Mouse (Mus musculus): ENCODE data around the gene Cdc42ep4.
A peak's percentile ranks its signal among the peaks of the same experiment; 100 is the strongest.

Cdc42ep4 gene

DNA sequence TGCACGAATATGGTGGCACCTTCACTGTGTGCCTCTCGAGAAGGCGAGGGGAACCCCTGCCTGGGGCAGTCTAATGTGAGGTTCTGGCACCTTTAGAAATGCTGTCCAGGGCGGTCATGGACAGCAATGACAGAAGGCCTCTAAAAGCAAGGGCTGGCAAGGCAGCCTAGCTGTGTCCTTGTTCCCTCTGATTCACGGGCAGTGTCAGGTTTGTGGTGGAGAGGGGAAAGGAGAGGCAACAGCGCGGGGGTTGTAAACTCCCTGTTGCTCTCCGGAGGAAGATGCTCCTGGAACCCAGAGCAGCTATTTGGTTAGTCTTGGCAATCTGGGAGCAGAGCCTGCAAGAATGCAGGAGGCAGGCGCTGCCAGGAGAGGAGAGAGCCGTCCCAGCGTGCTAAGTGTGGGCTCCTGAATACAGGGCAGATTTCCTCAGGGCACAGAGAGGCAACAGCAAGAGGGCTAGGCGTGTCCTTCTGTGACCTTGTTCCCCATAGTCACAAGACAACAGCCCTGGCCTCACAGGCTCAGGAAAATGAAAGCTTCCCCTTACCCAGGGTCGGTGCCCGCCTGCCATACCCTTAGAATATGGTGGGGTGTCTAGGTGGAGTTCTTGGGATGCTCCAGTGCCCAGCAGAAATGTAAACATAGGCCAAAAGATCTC is 25.3 kb upstream of the Cdc42ep4 start:
- no peak for DNase-seq

DNA sequence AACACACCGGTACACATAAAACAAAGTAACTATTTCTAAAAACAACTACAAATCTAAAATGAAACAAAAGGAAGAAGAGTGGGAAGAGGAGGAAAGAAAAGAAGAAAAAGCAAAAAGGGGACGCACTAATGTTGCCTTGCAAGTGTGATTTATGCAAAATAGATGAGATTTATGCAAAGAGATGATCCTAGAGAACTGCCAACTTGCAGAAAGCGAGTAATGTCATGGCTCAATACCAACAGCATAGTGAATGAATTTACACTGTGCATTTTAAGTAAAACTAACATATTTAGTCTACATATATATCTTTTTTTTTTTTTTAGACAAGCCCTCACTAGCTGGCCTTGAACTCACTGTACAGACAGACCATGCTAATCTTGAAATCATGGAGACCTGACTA is 23.1 kb upstream of the Cdc42ep4 start:
- no peak for DNase-seq

DNA sequence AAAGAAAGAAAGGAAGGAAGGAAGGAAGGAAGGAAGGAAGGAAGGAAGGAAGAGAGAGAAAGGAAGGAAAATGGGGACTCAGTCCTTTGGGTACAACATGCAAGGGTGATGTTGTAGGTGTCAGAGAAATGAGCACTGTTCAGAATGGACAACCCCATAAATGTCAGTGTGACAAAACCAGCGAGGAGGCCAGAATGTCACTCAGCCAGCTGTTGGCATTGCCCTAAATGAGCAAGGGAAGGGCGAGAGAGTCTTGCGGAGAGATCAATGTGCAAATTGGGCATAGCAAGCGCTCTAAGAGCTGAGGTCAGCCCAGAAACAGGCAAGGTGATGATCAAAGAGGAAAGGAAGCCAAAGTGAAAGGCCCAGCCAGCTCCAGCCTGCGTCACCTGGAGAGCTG is 21.5 kb upstream of the Cdc42ep4 start:
- DNase-seq, result no peak

DNA sequence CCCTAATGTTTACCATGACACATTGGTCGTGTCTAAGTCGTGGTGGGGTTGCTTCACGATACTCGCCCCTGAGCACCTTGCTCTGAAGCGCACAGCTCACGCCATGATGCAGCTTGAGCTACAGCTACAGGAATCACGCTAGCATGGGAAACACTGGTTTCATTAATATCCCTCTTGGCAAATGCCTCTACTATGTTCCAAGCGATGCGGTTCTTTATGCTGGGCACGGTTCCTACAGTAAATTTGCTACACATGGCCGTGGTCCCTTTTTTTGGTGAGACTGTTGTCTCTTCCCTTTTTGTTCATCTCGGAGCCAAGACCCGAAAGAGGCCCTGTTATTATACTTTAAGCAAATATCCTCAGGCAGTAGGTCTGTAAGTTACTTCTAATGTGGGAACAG is 19.5 kb upstream of the Cdc42ep4 start:
- DNase-seq, result no peak

DNA sequence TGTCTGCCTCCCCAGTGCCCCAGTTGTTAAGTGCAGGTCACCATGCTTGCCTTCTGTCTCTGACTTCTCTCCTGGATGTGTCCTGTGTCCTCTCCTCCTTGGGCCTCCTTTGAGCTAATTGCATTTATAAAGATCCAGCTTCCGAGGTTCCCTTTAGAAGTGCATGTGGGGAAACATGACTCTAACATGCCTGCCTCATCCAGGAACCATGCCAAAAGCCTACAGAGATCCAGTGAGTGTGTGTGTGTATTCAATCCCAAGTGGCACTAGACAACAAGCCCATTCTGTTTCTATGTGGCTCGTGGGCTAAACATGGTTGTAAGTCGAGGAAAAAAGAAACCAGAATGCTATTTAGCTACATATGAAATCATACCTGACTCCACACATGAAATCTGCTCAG is 16.7 kb upstream of the Cdc42ep4 start:
- DNase-seq, result no peak

DNA sequence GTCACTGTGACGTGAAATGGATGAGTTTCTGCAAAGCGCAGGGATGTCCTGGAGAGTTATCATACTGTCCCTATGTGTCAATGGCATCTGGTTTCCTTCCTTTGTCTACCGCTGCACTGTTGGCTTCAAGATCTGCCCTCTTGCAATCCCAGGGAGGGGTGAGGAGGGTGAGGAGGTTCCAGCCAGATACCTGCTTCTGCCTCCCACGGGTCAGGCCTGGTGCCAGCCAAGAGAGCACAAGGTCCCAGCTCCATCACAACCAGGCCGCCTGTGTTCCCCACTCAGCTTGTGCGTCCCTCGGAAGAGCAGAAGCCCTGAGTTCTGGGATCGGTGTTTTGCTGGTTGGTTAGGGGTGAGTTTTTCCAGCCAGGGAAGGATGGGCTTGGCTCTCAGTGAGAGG is 15.6 kb upstream of the Cdc42ep4 start:
- DNase-seq, result no peak

DNA sequence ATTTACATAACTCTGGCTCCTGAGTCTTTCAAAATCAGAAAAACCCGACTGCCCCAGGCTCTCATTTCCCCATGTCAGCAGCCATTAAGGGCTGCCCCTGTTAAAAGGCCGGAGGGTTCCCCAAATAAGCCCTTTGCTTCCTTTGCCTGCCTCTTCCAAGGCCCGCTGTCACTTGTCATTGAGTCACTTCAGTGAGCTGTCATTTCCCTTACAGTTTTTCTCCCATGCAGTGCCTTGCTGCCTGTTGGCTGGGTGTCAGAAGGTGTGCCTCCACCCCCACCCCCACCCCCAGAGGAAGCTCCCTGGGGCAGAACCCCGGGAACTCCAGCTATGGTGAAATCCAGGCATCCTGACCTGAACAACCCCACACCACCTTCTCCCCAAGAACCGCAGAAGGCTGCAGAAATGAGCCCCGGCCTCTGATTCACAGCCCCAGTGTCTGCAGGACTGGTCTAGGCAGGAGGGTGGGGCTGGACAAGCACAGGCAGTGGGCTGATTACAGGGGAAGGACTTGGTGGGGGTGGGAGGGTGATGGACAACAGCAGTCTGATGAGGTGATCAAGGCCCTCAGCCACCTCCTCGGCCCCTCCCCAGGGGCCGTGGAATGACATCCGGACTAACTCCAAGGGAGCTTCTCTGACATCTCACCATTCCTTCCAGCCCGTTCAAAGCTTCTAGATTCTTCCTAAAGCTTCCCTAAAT is 14.8 kb upstream of the Cdc42ep4 start:
- no peak for DNase-seq

DNA sequence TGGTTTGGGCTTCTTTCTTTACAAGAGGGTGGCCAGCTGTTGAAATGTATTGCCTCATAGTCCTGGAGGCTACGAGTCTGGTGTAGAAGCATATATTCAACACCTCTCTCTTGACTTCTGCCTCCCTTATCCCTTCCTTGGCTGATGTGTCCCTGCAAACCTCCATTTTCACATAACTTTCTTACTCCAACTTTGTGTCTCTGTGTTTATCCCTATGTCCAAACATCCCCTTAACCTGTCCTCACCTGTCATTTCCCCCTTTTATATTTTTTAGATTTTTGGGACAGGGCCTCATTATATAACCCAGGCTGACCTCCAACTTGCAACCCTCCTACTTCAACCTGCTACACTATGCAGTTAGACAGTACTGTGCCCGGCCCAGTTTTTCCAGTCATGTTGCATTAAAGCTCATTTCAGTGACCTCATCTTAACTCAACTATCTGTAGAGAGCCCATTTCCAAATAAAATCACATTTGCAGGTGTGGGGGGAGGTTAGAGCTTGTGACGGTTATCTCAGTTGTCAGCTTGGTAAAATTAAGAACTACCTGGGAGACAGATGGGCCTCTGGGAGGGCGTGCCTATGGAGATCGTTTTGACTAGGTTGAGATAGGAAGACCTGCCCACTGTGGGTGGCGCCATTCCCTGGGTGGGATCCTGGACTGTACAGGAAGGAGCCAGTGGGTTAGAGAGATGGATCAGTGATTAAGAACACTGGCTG is 12.6 kb upstream of the Cdc42ep4 start:
- DNase-seq, result no peak

DNA sequence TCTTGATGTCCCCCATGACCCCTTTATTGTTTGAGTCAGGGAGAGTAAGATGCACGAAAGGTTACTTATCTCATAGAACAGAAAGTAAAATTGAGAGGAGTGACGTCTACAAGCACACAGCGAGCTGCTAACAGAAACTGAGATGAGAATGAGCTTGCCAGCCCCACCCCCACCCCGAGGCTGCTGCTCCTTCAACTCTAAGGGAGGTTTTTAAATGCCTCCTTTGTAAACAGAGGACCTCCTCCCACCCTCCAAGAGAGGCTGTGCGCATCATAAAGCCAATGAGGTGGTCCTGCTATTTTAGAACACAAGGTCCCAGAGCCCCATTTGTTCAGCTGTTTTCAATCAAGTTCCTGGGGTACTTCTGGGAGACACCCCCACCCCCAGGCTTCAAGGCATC is 11.8 kb upstream of the Cdc42ep4 start:
- no peak for DNase-seq

DNA sequence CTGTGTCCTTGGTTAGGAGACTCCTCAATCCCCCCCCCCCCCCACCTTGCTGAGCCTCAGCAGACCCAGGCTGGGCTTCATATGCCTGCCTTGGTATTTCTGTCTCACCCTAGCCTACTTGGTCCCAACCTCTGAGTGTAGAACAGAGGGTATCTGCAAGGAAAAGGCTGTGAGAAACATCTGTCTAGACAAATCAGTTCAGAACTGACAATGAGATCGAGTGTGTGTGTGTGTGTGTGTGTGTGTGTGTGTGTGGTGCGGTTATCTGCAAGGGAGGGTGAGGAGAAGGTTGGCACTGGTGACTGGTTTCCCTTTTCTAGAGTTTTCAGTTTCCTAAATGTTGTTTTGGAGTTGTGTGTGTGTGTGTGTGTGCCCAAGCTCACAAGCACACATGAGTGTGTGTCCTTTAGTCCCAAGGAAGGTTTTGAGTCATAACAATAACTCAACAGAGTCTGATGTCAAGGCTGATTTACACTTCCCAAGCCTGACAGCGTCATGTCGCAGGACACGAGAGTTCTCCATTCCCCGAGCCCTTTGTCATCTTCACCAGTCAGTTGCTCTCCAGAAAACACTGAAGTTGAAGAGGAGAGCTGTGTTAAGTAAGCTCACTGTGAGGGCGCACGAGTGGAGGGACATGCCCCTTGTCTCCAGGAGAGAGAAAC is 10.6 kb upstream of the Cdc42ep4 start:
- DNase-seq, result no peak

DNA sequence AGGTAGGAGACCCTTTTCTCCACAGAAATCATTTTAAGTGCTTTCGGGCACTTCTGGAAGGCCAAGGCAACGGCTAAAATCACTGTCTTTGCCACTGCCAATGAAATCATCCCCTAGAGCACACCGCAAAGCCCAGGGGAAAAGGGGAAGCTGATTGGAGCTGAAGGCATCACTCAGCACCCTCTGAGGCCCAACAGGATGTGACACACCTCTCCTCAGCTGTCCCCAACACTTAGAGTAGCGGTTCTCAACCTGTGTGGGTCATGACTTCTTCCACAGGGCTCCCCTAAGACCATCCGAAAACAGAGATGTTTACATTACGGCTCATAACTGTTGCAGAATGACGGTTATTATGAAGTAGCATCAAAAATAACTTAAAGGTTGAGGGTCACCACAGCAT is 10.0 kb upstream of the Cdc42ep4 start:
- no peak for DNase-seq

DNA sequence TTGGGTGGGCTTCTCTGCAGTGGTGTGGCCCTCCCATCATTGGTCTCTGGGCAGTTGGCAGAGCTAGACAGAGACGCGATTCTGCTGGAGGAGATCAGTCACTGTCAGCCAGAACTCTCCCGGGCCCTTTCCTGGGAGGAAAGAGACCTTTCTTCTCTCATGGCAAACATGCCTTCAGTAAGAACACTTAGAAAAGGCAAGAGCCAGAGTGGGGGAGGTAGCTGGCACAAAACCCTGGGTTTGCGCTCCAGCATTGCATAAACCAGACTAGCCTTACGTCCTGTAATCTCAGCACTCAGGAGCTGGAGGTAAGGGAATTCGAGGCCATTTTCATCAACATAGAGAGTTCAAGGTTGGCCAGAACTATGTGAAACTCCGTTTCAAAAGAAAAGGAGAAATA is 8.8 kb upstream of the Cdc42ep4 start:
- no peak for DNase-seq

DNA sequence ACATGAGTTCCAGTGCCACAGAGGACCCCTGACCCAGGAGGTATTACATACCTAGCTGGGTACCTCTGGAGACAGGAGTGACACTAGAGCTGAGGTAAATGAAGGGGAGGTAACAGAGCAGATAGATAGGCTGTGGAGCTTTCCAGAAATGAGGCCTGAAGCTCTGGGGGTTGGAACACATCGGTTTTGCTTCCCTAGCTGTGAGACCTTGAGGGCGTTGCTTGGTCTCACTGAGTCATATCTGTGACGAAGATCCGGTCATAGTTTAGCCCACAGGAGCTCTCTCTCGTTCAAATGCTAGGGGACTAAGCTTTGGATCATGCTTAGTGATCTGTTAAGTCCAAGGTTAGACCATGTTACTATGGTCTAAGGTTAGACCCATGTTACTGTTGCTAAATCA is 7.2 kb upstream of the Cdc42ep4 start:
- no peak for DNase-seq

DNA sequence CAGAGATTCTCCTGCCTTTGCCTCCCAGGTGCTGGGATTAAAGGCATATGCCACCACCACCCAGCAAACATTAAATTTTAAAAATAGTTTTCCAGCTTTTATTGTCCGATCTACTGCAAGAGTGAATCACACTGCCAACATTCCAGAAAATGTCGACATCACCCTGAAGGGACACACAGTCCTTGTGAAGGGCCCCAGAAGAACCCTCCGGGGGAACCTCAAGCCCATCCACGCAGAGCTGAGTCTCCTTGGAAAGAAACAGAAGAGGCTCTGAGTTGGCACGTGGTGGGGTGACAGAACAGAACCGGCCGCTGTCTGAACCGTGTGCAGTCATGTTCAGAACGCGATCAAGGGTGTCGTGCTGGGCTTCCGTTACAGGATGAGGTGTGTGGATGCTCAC is 4.9 kb upstream of the Cdc42ep4 start:
- DNase-seq, result no peak

DNA sequence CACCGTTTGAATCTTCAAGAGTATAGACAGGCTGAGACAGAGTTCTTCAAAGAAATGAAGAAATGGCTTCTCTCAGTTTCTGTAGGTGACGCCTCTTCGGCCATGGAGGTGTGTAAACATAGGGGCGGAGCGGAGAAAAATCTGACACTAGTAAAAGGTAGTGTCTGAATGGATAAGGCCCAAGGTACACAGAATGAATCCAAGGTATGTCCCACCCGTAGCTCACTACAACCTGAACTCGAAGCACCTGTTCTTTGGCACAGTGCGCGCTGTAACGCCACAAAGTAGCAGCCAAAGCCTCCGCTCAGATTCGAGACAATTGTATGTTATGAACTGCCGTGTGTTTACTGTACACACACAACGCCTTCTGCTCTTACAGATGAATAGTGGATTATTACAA is 4.2 kb upstream of the Cdc42ep4 start:
- DNase-seq, result no peak

DNA sequence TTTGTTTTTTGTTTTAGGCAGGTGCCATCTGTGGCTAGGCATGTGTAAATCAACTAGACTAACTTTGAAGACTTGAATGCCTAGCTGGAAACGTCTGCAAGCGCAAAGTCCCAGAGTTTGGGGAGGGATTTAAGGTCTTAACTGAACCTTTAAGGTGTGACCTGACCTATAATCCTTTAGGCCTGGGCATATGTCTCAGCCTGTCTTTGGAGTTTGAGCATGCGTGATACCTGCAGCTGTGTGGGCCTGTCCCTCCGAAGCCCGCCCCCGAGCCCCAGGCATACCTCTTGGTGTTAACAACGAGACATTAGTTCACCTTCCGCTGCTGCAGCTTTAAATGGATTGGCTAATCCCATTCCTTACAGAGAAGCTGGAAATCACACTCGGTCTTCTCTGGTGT is 3.2 kb upstream of the Cdc42ep4 start:
- no peak for DNase-seq

DNA sequence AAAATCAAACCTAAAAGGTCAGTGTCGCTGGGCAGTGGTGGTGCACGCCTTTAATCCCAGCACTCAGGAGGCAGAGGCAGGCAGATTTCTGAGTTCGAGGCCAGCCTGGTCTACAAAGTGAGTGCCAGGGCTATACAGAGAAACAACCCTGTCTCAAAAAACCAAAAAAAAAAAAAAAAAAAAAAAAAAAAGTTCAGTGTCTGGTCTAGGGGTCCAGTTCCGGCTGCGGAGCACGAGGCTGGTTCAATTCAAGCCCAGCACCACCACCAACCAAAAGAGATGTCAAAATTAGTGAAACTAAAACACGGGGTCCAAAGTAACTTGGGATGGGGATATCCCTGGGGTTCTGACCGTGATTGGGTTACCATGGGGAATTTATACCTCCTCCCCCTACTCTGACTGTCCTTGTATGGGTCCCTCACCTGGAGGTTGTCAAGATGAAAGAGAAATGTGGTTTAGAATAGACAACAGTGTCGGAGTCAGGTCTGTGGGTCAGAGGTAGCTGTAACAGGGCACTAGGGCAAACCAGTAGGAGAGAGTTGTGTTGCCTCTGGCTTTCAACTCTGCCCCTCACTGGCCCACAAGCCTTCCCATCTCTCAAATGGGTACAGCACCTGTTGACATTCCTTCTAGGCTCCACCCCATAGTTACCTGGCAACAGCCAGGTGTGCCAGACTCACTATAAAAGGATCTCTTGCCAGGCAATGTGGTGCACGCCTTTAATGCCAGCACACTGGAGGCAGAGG is 1.2 kb upstream of the Cdc42ep4 start:
- DNase-seq, result no peak

DNA sequence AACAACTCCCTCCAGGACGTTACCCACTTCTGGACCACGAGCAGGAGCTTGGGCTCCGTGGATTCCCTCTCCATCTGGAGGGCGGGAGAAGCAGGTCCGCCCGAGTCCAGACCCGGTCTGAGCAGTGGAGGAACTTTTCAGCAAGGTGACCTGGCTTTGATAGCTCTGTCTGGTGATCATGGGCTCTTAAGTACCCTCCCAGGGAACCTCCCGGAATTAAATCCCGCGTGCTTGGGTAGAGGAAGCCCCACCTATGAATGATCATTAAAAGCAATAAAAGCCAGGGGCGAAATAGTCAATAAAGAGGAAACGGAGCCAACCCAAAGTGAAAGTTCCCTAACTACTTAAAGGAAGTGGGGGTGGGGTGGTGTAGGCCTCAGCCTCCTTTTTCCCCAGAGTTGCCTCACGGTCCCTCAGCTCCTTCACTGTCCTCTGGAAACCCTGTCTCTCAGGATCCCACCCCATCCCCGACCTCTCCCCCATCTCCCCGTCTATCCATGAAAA is 529 bp upstream of the Cdc42ep4 start:
- DNase-seq, result no peak

DNA sequence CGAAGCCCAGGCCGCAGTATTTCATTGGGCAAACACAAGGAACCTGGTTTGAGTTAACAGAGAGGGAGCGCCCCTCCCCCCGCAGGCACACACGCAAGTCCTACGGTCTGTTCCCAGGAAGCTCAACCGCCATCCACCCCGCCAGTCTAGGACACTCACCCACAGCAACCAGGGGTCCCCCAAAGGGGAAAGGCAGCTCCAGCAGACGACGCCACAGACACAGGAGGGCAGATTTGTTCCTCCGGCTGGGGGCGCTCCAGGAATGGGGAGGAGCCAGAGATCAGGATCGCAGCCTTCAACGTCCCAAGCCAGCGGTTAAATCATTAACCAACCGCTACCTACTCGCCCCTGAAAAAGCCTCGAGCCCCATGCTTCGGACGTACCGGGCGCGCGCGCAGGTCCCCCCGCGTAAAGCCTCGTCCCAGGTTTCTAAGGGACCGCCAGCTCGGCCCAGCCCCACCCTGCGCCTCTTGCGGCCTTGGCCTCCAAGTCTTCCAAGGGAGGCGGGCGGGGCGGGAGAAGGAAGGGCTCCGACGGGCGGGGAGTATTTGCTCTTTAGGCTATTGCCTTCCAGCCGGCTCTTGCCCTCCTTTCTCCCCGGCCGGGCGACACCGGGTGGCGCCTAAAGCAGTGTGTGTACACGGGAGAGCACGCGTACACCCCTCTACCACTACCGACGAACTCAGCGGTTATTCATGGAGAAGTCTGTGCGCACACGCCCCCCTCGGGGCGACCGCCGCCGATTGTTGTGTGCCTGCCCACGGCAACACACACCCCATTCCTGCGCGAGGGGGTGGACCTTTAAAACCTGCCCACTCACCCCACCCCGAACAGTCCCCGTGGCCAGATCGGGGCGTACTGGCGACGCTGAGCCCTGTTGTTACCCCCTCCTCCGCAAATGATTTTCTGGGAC is 854 bp downstream of the Cdc42ep4 start:
- peak; percentile 64 for DNase-seq

DNA sequence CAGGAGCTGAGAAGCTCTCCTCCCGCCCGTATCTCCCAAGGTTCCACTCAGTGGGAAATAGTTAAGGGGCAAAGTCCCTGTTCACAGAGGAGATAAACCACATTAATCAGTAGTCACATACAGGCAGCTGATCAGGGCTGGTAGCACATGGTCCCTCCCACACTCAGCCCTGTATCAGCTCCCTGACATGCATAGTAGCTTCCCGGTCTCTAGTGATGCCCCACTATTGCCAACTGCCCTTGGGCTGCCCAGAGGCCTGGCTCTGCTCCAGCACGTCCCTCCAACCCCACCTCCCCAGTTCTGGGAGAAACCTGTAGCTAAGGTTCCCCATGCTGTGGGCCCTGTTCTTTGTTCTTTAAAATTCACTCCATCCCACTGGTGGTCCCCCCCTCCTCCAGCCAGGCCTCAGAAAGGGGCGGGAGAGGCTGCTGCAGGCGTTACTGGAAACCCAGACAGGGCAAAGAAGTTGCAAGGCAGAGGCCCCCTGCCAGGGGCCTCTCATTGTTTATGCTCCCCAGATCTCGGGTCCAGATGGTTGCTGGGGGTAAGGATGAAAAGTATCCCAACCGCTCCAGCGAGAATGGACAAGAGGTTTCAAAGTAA is 1.8 kb downstream of the Cdc42ep4 start:
- no peak for DNase-seq

DNA sequence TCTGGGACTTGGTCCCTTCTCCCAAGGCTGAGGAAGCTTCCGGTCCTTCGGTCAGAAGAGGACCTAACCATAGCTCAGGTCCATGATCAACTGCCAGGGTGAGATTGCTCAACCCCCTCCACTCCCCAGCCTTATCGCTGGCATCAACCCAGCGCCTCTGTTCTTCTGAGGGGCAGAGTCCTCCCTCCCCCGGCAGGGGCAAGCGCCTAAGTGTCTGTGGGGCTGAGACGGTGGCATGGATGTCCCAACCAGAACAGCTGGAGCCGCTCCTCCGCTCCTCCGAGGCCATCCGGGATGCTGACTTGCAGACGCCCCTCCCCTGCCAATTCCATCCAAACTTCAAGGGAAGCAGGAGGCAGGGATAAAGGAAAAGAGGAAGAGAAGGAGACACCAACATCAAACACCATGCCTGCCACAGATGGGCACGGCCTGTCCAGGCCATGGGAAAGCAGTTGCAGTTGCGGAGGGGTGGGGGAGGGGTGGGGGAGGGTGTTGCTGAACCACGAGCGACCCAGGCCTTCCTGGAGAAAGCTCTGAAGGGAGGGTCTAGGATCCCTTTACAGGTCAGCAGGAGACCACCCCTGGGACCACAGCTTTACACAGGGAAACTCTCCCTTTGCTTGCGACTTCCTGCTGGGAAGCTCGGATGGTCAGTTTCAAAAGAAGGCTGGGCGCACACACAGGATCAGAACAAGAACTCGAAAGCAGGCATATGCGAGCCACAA is 2.7 kb downstream of the Cdc42ep4 start:
- DNase-seq, result no peak
